Mouse (Mus musculus): ENCODE data around the gene Gng8. TPM values are rescaled to one million over a fixed set of nuclear protein-coding genes. Genes with fewer than 3 reads are reported as not detected.
A peak's percentile ranks its signal among the peaks of the same experiment; 100 is the strongest.

The Gng8 gene
- polyA plus RNA-seq, 1 experiment from 2014 or later: 4.5 TPM

DNA sequence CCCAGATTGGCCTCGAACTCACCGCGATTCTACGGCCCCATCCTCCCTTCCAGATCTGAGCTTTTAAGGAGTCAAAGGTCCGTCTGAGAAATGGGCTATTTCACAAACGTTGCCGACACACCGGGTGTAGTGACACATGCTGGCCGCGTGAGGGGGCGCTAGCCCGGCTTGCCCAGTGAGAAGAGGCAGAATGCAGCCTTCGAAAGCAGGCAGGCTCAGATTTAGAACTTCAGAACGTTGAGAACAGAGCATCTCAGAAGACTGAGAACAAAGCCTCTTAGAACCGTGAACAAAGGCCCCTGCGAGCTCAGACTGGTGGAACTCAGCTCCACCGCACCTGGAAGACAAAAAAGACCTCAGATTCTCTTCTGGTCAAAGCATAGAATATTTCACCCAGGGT lies 17.4 kb upstream of the Gng8 start:
- Histone ChIP-seq H3K9ac (replicated peaks; ENCODE audit: low read depth, low read length) (peak overlapping the region; percentile 33), H3K27ac (ENCODE audit: low read length) (peak overlapping the region; percentile 90), H3K4me3 (replicated peaks; ENCODE audit: low read length) (peak overlapping the region; percentile 44), H3K4me2 (ENCODE audit: low read length) (peak overlapping the region; percentile 55), H3K4me1 (replicated peaks; ENCODE audit: control insufficient read depth, insufficient read depth, low read length) (peaks cover 30% of the 10 kb centered on the region), H3K36me3 (ENCODE audit: control insufficient read depth, insufficient read depth) (no peaks in the 10 kb centered on the region), H3K9me3 (ENCODE audit: control insufficient read depth, low read length) (no peaks in the 10 kb centered on the region), H3K27me3 (replicated peaks; ENCODE audit: control insufficient read depth, insufficient read depth, low read length) (no peaks in the 10 kb centered on the region)
- no peak for ATAC-seq
- WGBS: 4% methylated on average over 17 of the region's 17 CpGs

GRCm38 (mm10) chr7:16874756-16875309 lies 16.8 kb upstream of the Gng8 start:
- under 1% methylated on average over 33 of the region's 33 CpGs for WGBS
- Histone ChIP-seq H3K9me3 (ENCODE audit: control insufficient read depth, low read length) (no peaks in the 10 kb centered on the region), H3K9ac (replicated peaks; ENCODE audit: low read depth, low read length) (peak overlapping the region; percentile 86)

DNA sequence AGATGAGACGGTGACA lies 16.5 kb upstream of the Gng8 start, which contains the start of gene Dact3:
Gene Dact3 (plus strand): TSS at position 8 of the 16 bp plus-strand sequence.
- H3K36me3 ChIP-seq (ENCODE audit: control insufficient read depth, insufficient read depth): no peaks in the 10 kb centered on the region

More at GRCm38 (mm10) chr7:16874756-16875309, 16.8 kb upstream of the Gng8 start:
- peak overlapping the region; percentile 88 for H3K4me2 ChIP-seq (ENCODE audit: low read length)
- peak overlapping the region; percentile 90 for H3K27ac ChIP-seq (ENCODE audit: low read length)
- H3K4me3 ChIP-seq (replicated peaks; ENCODE audit: low read length): peak overlapping the region; percentile 86
- no peaks in the 10 kb centered on the region for H3K27me3 ChIP-seq (replicated peaks; ENCODE audit: control insufficient read depth, insufficient read depth, low read length)
- ATAC-seq: peak; percentile 95
- H3K36me3 ChIP-seq (ENCODE audit: control insufficient read depth, insufficient read depth): no peaks in the 10 kb centered on the region
- peaks cover 28% of the 10 kb centered on the region for H3K4me1 ChIP-seq (replicated peaks; ENCODE audit: control insufficient read depth, insufficient read depth, low read length)

DNA sequence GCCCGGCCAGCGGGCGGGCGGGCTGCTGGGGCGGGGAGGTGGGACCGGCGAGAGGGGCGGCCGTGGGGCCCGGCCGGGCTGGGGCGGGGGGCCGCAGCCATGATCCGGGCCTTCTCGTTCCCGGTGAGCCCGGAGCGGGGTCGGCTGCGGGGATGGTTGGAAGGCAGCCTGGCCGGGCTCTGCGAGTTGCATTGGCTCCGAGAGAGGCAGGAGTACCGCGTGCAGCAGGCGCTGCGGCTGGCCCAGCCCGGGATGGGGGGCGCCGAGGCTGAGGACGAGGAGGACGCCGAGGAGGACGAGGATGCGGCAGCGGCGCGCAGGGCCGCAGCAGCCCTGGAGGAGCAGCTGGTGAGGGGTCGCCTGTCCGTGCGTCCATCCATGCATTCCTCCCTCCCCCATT lies 16.3 kb upstream of the Gng8 start:
- Histone ChIP-seq H3K4me1 (replicated peaks; ENCODE audit: control insufficient read depth, insufficient read depth, low read length) (peaks cover 29% of the 10 kb centered on the region), H3K4me2 (ENCODE audit: low read length) (peak overlapping the region; percentile 88), H3K4me3 (replicated peaks; ENCODE audit: low read length) (peak overlapping the region; percentile 86), H3K27me3 (replicated peaks; ENCODE audit: control insufficient read depth, insufficient read depth, low read length) (no peaks in the 10 kb centered on the region), H3K36me3 (ENCODE audit: control insufficient read depth, insufficient read depth) (no peaks in the 10 kb centered on the region), H3K9me3 (ENCODE audit: control insufficient read depth, low read length) (no peaks in the 10 kb centered on the region), H3K9ac (replicated peaks; ENCODE audit: low read depth, low read length) (peak overlapping the region; percentile 86), H3K27ac (ENCODE audit: low read length) (peak overlapping the region; percentile 78)
- peak; percentile 49 for ATAC-seq
- WGBS: under 1% methylated on average over 36 of the region's 42 CpGs

More for the DNA sequence above, 16.5 kb upstream of the Gng8 start, which contains the start of gene Dact3:
- Histone ChIP-seq H3K4me2 (ENCODE audit: low read length) (peak within 1 kb of the TSS; percentile 88), H3K27me3 (replicated peaks; ENCODE audit: control insufficient read depth, insufficient read depth, low read length) (no peaks in the 10 kb centered on the region), H3K4me3 (replicated peaks; ENCODE audit: low read length) (peak within 1 kb of the TSS; percentile 86), H3K9ac (replicated peaks; ENCODE audit: low read depth, low read length) (peak within 1 kb of the TSS; percentile 86), H3K27ac (ENCODE audit: low read length) (peak within 1 kb of the TSS; percentile 90), H3K4me1 (replicated peaks; ENCODE audit: control insufficient read depth, insufficient read depth, low read length) (peaks cover 27% of the 10 kb centered on the region), H3K9me3 (ENCODE audit: control insufficient read depth, low read length) (no peaks in the 10 kb centered on the region)
- 0% methylated on average over 1 of the region's 1 CpGs for WGBS
- no peak for ATAC-seq

DNA sequence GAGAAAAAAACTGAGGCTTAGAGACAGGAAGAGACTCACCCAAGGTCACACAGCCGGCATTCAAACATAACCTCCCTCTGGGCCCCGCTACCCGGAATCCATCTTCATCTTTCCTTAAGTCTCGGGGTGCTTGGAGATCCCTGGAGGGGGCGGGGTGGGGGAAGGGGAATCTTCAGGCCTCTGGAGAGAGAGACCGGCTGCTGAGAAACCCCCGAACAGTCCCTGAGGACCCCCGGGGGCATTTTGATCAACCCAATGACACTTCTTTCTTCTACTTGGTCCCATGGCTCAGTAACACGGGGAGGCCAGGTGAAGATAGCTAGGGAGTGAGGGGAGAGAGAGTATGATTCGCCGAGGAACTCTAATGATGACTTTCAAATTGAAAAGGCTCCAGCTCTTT lies 15.6 kb upstream of the Gng8 start:
- Histone ChIP-seq H3K27ac (ENCODE audit: low read length) (no peak overlapping the region), H3K9ac (replicated peaks; ENCODE audit: low read depth, low read length) (peak overlapping the region; percentile 86), H3K9me3 (ENCODE audit: control insufficient read depth, low read length) (no peaks in the 10 kb centered on the region), H3K27me3 (replicated peaks; ENCODE audit: control insufficient read depth, insufficient read depth, low read length) (no peaks in the 10 kb centered on the region), H3K4me2 (ENCODE audit: low read length) (peak overlapping the region; percentile 88), H3K4me3 (replicated peaks; ENCODE audit: low read length) (peak overlapping the region; percentile 86), H3K36me3 (ENCODE audit: control insufficient read depth, insufficient read depth) (no peaks in the 10 kb centered on the region), H3K4me1 (replicated peaks; ENCODE audit: control insufficient read depth, insufficient read depth, low read length) (peaks cover 30% of the 10 kb centered on the region)
- 11% methylated on average over 11 of the region's 11 CpGs for WGBS
- ATAC-seq: no peak

GRCm38 (mm10) chr7:16876608-16877007 lies 15.0 kb upstream of the Gng8 start:
- H3K27ac ChIP-seq (ENCODE audit: low read length): no peak overlapping the region
- peak overlapping the region; percentile 86 for H3K4me3 ChIP-seq (replicated peaks; ENCODE audit: low read length)
- no peak for ATAC-seq
- no peaks in the 10 kb centered on the region for H3K36me3 ChIP-seq (ENCODE audit: control insufficient read depth, insufficient read depth)
- no peaks in the 10 kb centered on the region for H3K27me3 ChIP-seq (replicated peaks; ENCODE audit: control insufficient read depth, insufficient read depth, low read length)
- H3K4me1 ChIP-seq (replicated peaks; ENCODE audit: control insufficient read depth, insufficient read depth, low read length): peaks cover 30% of the 10 kb centered on the region
- peak overlapping the region; percentile 35 for H3K9ac ChIP-seq (replicated peaks; ENCODE audit: low read depth, low read length)
- no peaks in the 10 kb centered on the region for H3K9me3 ChIP-seq (ENCODE audit: control insufficient read depth, low read length)
- peak overlapping the region; percentile 88 for H3K4me2 ChIP-seq (ENCODE audit: low read length)
- 10% methylated on average over 13 of the region's 13 CpGs for WGBS

DNA sequence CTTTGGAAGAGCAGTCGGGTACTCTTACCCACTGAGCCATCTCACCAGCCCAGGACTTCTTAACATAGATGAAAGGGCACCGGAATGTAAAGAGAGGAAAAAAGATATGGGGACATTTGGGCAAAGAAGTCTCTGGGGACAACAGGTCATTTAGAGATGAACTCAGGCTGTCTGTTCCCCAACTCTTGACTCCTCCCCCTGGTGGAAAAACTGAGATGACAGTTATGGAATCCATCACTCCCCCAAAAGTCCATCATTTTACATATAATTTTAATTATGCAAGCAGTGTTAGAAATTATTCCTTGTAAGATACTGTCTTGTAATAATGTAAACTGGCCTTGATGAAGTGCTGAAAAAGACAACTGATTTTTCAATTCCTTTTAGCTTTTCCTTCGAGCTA lies 13.9 kb upstream of the Gng8 start:
- Histone ChIP-seq H3K27ac (ENCODE audit: low read length) (no peak overlapping the region), H3K36me3 (ENCODE audit: control insufficient read depth, insufficient read depth) (no peaks in the 10 kb centered on the region), H3K4me1 (replicated peaks; ENCODE audit: control insufficient read depth, insufficient read depth, low read length) (peaks cover 27% of the 10 kb centered on the region), H3K4me3 (replicated peaks; ENCODE audit: low read length) (no peak overlapping the region), H3K9ac (replicated peaks; ENCODE audit: low read depth, low read length) (no peak overlapping the region), H3K27me3 (replicated peaks; ENCODE audit: control insufficient read depth, insufficient read depth, low read length) (no peaks in the 10 kb centered on the region), H3K4me2 (ENCODE audit: low read length) (no peak overlapping the region), H3K9me3 (ENCODE audit: control insufficient read depth, low read length) (no peaks in the 10 kb centered on the region)
- ATAC-seq: no peak
- 88% methylated on average over 3 of the region's 3 CpGs for WGBS

DNA sequence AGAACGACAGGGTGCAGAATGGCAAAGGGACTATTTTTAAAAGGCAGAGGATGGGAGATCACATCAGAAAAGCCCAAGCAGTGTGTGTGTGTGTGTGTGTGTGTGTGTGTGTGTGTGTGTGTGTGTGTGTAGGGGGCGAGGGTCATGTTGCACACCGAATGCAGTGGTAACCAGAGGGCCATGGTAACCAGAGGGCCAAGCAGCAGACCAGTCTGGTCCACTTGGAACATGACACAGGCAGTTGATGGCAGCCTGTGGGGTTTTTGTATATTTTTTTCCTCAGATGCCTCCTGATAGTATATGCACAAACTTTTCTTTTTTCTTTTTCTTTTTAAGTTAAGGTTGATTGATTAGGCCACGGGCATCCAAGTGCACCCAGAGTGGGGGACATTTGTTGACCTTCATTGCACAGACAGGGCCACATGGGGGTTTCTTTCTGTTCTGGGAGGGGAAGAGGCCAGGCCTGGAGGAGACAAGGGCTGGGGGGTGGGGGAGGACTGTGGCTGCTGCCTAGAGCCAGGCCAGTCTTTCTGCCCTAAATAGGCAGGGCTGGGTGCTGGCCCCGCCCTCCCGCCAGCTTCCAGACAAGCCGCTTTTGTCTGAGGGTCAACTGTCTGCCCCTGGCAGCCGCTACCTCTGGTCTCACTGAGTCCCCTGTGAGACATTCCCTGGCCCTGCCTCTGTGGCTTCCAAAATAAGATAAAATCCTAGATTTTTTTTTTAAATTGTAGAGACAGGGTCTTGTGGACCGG lies 11.6 kb upstream of the Gng8 start:
- Histone ChIP-seq H3K9me3 (ENCODE audit: control insufficient read depth, low read length) (no peaks in the 10 kb centered on the region; the same call in 1 of the 2 replicates), H3K4me2 (ENCODE audit: low read length) (no peak overlapping the region), H3K27ac (ENCODE audit: low read length) (no peak overlapping the region), H3K36me3 (ENCODE audit: control insufficient read depth, insufficient read depth) (no peaks in the 10 kb centered on the region), H3K4me3 (replicated peaks; ENCODE audit: low read length) (no peak overlapping the region), H3K9ac (replicated peaks; ENCODE audit: low read depth, low read length) (0 out of 2 replicates have a peak overlapping the region, but pooled peaks have one; percentile 18), H3K27me3 (replicated peaks; ENCODE audit: control insufficient read depth, insufficient read depth, low read length) (peaks cover 9% of the 10 kb centered on the region), H3K4me1 (replicated peaks; ENCODE audit: control insufficient read depth, insufficient read depth, low read length) (peaks cover 24% of the 10 kb centered on the region)
- 23% methylated on average over 9 of the region's 9 CpGs for WGBS
- ATAC-seq: no peak

GRCm38 (mm10) chr7:16880615-16881014 lies 11.0 kb upstream of the Gng8 start:
- Histone ChIP-seq H3K27ac (ENCODE audit: low read length) (no peak overlapping the region), H3K4me2 (ENCODE audit: low read length) (no peak overlapping the region), H3K9me3 (ENCODE audit: control insufficient read depth, low read length) (peaks cover 4% of the 10 kb centered on the region), H3K9ac (replicated peaks; ENCODE audit: low read depth, low read length) (no peak overlapping the region), H3K27me3 (replicated peaks; ENCODE audit: control insufficient read depth, insufficient read depth, low read length) (peaks cover 16% of the 10 kb centered on the region), H3K4me1 (replicated peaks; ENCODE audit: control insufficient read depth, insufficient read depth, low read length) (peaks cover 22% of the 10 kb centered on the region), H3K4me3 (replicated peaks; ENCODE audit: low read length) (no peak overlapping the region), H3K36me3 (ENCODE audit: control insufficient read depth, insufficient read depth) (peaks cover under 1% of the 10 kb centered on the region; the same call in 1 of the 2 replicates)
- 23% methylated on average over 5 of the region's 5 CpGs for WGBS
- no peak for ATAC-seq
